Mouse (Mus musculus): ENCODE results near the gene Stxbp1.

Stxbp1 gene

GRCm38 (mm10) chr2:32841099-32841498 lies 5.9 kb downstream of the Stxbp1 start:
- DNase-seq (ENCODE audit: low read depth, low spot score): no peak

- DNase-seq (ENCODE audit: low read depth, low spot score): no peak
Observed at GRCm38 (mm10) chr2:32839261-32839660, 7.8 kb downstream of the Stxbp1 start.

GRCm38 (mm10) chr2:32838147-32838884 lies 8.7 kb downstream of the Stxbp1 start:
- DNase-seq (ENCODE audit: low read depth, low spot score): no peak

GRCm38 (mm10) chr2:32835588-32835987 lies 11.5 kb downstream of the Stxbp1 start:
- no peak for DNase-seq (ENCODE audit: low read depth, low spot score)

- DNase-seq (ENCODE audit: low read depth, low spot score): no peak
Observed at GRCm38 (mm10) chr2:32834496-32834895, 12.5 kb downstream of the Stxbp1 start.

- DNase-seq (ENCODE audit: low read depth, low spot score): no peak
Observed at GRCm38 (mm10) chr2:32828979-32829676, 17.9 kb downstream of the Stxbp1 start.

GRCm38 (mm10) chr2:32825796-32826195 lies 21.2 kb downstream of the Stxbp1 start:
- no peak for DNase-seq (ENCODE audit: low read depth, low spot score)

GRCm38 (mm10) chr2:32824778-32825177 lies 22.3 kb downstream of the Stxbp1 start:
- DNase-seq (ENCODE audit: low read depth, low spot score): no peak

GRCm38 (mm10) chr2:32824181-32824580 lies 22.9 kb downstream of the Stxbp1 start:
- DNase-seq (ENCODE audit: low read depth, low spot score): no peak

- no peak for DNase-seq (ENCODE audit: low read depth, low spot score)
Observed at GRCm38 (mm10) chr2:32823579-32824154, 23.4 kb downstream of the Stxbp1 start.

GRCm38 (mm10) chr2:32823153-32823552 lies 23.9 kb downstream of the Stxbp1 start:
- DNase-seq (ENCODE audit: low read depth, low spot score): no peak

GRCm38 (mm10) chr2:32822643-32823042 lies 24.4 kb downstream of the Stxbp1 start:
- no peak for DNase-seq (ENCODE audit: low read depth, low spot score)

GRCm38 (mm10) chr2:32821041-32821802 lies 25.8 kb downstream of the Stxbp1 start:
- peak; percentile 55 for DNase-seq (ENCODE audit: low read depth, low spot score)

- no peak for DNase-seq (ENCODE audit: low read depth, low spot score)
Observed at GRCm38 (mm10) chr2:32818208-32818607, 28.8 kb downstream of the Stxbp1 start.

- DNase-seq (ENCODE audit: low read depth, low spot score): no peak
Observed at GRCm38 (mm10) chr2:32817589-32817988, 29.5 kb downstream of the Stxbp1 start.

- no peak for DNase-seq (ENCODE audit: low read depth, low spot score)
Observed at GRCm38 (mm10) chr2:32816946-32817581, 30.0 kb downstream of the Stxbp1 start.

GRCm38 (mm10) chr2:32816497-32816896 lies 30.5 kb downstream of the Stxbp1 start:
- DNase-seq (ENCODE audit: low read depth, low spot score): no peak

- no peak for DNase-seq (ENCODE audit: low read depth, low spot score)
Observed at GRCm38 (mm10) chr2:32811959-32812358, 35.1 kb downstream of the Stxbp1 start.

GRCm38 (mm10) chr2:32808816-32809566 lies 38.1 kb downstream of the Stxbp1 start:
- DNase-seq (ENCODE audit: low read depth, low spot score): no peak

GRCm38 (mm10) chr2:32798251-32798962 lies 48.6 kb downstream of the Stxbp1 start:
- no peak for DNase-seq (ENCODE audit: low read depth, low spot score)

Data from ES-CJ7 (cell line).